8 mouse cellular contexts compared by ENCODE assay signal in the genomic region with DNA sequence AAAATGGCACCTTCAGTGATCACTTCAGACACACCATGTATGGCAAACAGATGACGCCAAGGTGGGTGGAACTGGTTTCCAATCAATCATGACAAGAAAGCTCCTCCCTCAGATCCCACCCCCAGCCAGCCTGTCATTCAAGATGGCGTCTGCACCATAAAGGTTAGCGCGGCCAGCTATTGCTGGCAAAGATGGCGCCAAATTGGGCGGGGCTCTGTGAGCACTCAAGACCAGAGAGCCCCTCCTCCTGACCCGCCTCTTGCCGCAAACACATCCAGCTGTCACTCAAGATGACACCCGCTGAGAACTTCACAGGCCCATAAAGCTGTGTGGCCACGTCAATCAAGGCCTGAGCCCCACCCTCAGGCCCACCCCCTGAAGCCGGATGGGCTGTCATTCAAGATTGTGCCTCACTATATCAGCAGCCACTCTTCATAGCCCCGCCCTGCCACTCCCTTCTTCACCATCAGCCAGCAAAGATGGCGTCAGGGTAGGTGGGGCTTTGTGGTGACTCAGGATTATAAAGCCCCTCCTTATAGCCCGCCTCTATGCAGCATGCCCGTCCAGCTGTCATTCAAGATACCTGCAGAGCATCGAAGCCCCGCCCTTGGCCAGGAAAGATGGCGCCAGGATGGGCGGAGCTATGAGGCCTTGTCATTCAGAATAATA. TPM values are rescaled to one million over a fixed set of nuclear protein-coding genes. Genes with fewer than 3 reads are reported as not detected.
DNase-seq lines count a peak whose midpoint lies in the region; ATAC-seq and TF ChIP-seq lines count a peak whose summit lies in the region.

No protein-coding gene starts in this region.

- peak overlapping the region; percentile 81 for H3K4me3 ChIP-seq in gastrocnemius, adult 2 months
- peak overlapping the region; percentile 64 for H3K4me3 ChIP-seq in hindbrain, embryonic 16.5 days (ENCODE audit: low read length)

- H3K27ac ChIP-seq in gastrocnemius, adult 2 months = peak overlapping the region; percentile 95
- H3K27ac ChIP-seq in hindbrain, embryonic 16.5 days (ENCODE audit: low read depth, low read length) = peak overlapping the region; percentile 92

- no peaks in the 10 kb centered on the region for H3K4me1 ChIP-seq in hindbrain, embryonic 16.5 days (ENCODE audit: control insufficient read depth, insufficient read depth, low read depth, low read length)

- ATAC-seq in hindbrain, embryonic 16.5 days = peak; percentile 88
- ATAC-seq in megakaryocyte-erythroid progenitor cell, adult 5-6 weeks (replicated peaks; ENCODE audit: low FRiP score, low TSS enrichment, poor library complexity, severe bottlenecking) = no peak

- TF ChIP-seq CTCF in gastrocnemius, adult 2 months (IDR thresholded peaks at IDR 0.05) = no peak

- intact Hi-C loops in gastrocnemius, adult 2 months (cut with DNase I) = loop anchor here (5.0 kb wide), 1 partner anchor 366 kb away; the partner anchor contains the start of gene Zfp78

- H3K9me3 ChIP-seq in hindbrain, embryonic 16.5 days (ENCODE audit: control insufficient read depth, low read length) = peaks cover 27% of the 10 kb centered on the region

- H3K27me3 ChIP-seq in hindbrain, embryonic 16.5 days (replicated peaks; ENCODE audit: control insufficient read depth, insufficient read depth, low read length) = no peaks in the 10 kb centered on the region

- DNase-seq in adrenal gland, postnatal 10 days = peak; percentile 89
- peak; percentile 64 to 82 for DNase-seq in cerebellum, postnatal 4 days (ENCODE audit: low spot score in 2 of 2)
- DNase-seq in gastrocnemius, adult 2 months = peak; percentile 94
- DNase-seq in left cerebral cortex, adult 11 months (ENCODE audit: low spot score) = peak; percentile 96
- peak; percentile 87 for DNase-seq in lung, postnatal 14 days
- DNase-seq in right cerebral cortex, postnatal 14 days = peak; percentile 85

- peak overlapping the region; percentile 68; the same call in 1 of the 2 replicates for H3K9ac ChIP-seq in hindbrain, embryonic 16.5 days (ENCODE audit: low read depth, low read length)

- peak overlapping the region; percentile 47 for H3K4me2 ChIP-seq in hindbrain, embryonic 16.5 days (ENCODE audit: low read length)

- no peaks in the 10 kb centered on the region; the same call in 1 of the 2 replicates for H3K36me3 ChIP-seq in hindbrain, embryonic 16.5 days (ENCODE audit: control insufficient read depth, insufficient read depth, low read length)

- WGBS in hindbrain, embryonic 16.5 days = 54% methylated on average over 19 of the region's 19 CpGs

RNA-seq across cellular contexts. Expression of gene Peg3, which starts 1.8 kb away (rescaled TPM):
- total RNA-seq in adrenal gland, postnatal 10 days (2021) = 100 to 1,000 TPM in 1 of 2 experiments, 10 to 100 TPM in 1; 97.3 to 102 TPM
- total RNA-seq in gastrocnemius, adult 2 months (2021) = 1 to 10 TPM; 5.3 to 8.0 TPM
- 97.5 and 111 TPM in 2 replicates for polyA plus RNA-seq in hindbrain, embryonic 16.5 days (2015; fragmentation: Nextera tagmentation; extraction: Ambion mirVana)
- not detected in 2 replicates for total RNA-seq in megakaryocyte-erythroid progenitor cell, adult 5-6 weeks (2014; fragmentation: Nextera tagmentation)
- not detected in 2 replicates for total RNA-seq in megakaryocyte-erythroid progenitor cell, adult 5-6 weeks (2017)

RNA-seq across cellular contexts. Expression of gene Usp29, which starts 2.0 kb away (rescaled TPM):
- total RNA-seq in adrenal gland, postnatal 10 days (2021) = 1 to 10 TPM; 2.8 to 4.0 TPM
- total RNA-seq in gastrocnemius, adult 2 months (2021) = under 1 TPM; 0.05 to 0.14 TPM
- polyA plus RNA-seq in hindbrain, embryonic 16.5 days (2015; fragmentation: Nextera tagmentation; extraction: Ambion mirVana) = 26.8 and 31.3 TPM in 2 replicates
- not detected in 2 replicates for total RNA-seq in megakaryocyte-erythroid progenitor cell, adult 5-6 weeks (2014; fragmentation: Nextera tagmentation)
- not detected in 2 replicates for total RNA-seq in megakaryocyte-erythroid progenitor cell, adult 5-6 weeks (2017)

RNA-seq across cellular contexts. Expression of gene Zim1, which starts 32.1 kb away (rescaled TPM):
- 10 to 100 TPM; 28.9 to 33.8 TPM for total RNA-seq in adrenal gland, postnatal 10 days (2021)
- total RNA-seq in gastrocnemius, adult 2 months (2021) = 1 to 10 TPM; 2.8 to 3.3 TPM
- 6.9 and 9.5 TPM in 2 replicates for polyA plus RNA-seq in hindbrain, embryonic 16.5 days (2015; fragmentation: Nextera tagmentation; extraction: Ambion mirVana)
- total RNA-seq in megakaryocyte-erythroid progenitor cell, adult 5-6 weeks (2014; fragmentation: Nextera tagmentation) = not detected in 2 replicates
- total RNA-seq in megakaryocyte-erythroid progenitor cell, adult 5-6 weeks (2017) = not detected in 2 replicates

Comparison
In these comparisons a context has a peak if more than half of its experiments do, and no peak if none do; other contexts are left out.
1. RNA of gene Peg3, which starts 1.8 kb away (total RNA-seq): 97.3 to 102 TPM in adrenal gland, postnatal 10 days; 5.3 to 8.0 TPM in gastrocnemius, adult 2 months and not detected in megakaryocyte-erythroid progenitor cell, adult 5-6 weeks; every median in the first group is over 10 times any median in the second.
2. RNA of gene Zim1, which starts 32.1 kb away (total RNA-seq): 28.9 to 33.8 TPM in adrenal gland, postnatal 10 days; 2.8 to 3.3 TPM in gastrocnemius, adult 2 months and not detected in megakaryocyte-erythroid progenitor cell, adult 5-6 weeks; every median in the first group is over 4 times any median in the second.
3. Peak in every context shown above with its lines, with median percentiles within 50 percentile points of each other: DNase-seq.